Mouse (Mus musculus) CD4-positive, CD25-positive, alpha-beta regulatory T cell, adult 4 months (primary cell): ENCODE data around the gene Vipr1. TPM values are rescaled to one million over a fixed set of nuclear protein-coding genes. Genes with fewer than 3 reads are reported as not detected.

ENCODE experiments used
- ATAC-seq: one replicate; pipeline ENCODE4 v1.8.0; 2017
- polyA plus RNA-seq, 2 experiments: library from polyadenylated mRNA; unstranded; fragments of 100-300 nt; shearing (Covaris generic); gene quantifications; one replicate each; pipeline ENCODE4 v1.2.1; 2017

The Vipr1 gene
- polyA plus RNA-seq, 2 experiments from 2014 or later = 1.3 to 2.0 TPM

GRCm38 (mm10) chr9:121635835-121636576 is 6.5 kb upstream of the Vipr1 start:
- ATAC-seq = no peak

DNA sequence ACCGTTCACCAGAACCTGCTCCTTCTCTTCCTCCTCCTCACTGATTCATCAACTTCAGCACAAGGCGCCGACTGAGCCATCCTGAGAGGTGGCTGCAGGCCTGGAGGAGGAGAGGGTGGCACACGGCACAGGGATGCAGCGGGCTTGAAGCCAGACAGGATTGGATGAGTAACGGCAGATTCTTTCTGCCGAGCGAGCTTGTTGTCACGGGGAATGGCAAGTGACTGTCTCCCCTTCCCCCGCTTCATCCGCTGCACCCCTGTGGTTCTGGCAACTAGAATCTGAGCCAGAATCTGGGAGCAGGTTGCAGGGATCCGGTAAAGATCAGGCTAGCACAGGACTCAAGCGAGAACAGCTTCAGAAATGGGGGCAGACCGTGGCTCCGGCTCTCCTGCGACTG is 2.7 kb upstream of the Vipr1 start:
- ATAC-seq = no peak

DNA sequence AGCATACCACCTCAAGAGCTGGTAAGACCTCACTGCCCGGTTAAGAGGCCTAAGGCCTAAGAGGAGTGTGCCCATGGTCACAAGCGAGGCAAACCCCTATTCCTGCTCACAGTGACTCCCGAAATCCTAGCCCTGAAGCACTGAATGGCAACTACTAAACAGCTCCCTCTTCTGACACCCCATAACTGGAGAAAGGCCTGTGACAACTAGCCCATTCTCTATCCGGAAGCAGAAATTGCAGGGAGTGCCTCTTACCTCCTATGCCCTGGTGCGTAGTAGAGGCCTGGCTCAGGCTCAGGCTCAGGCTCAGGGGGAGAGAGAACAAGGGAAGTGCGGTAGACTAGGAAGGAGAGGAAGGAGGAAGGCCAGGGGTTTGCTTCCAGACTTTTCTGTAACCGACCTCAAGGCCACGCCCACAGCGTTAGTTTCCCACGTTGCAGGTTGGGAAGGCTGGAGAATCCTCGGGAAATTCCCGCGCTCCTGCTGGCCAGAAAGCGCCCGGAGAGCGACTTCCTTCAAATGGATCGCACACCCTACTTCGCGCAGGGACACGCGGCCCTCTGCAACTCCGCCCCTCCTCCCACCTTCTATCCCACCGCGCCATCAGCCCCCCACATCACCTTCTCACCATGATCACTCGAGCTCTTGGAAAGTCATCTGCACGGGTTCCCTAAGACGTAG is 1.1 kb upstream of the Vipr1 start:
- no peak for ATAC-seq

DNA sequence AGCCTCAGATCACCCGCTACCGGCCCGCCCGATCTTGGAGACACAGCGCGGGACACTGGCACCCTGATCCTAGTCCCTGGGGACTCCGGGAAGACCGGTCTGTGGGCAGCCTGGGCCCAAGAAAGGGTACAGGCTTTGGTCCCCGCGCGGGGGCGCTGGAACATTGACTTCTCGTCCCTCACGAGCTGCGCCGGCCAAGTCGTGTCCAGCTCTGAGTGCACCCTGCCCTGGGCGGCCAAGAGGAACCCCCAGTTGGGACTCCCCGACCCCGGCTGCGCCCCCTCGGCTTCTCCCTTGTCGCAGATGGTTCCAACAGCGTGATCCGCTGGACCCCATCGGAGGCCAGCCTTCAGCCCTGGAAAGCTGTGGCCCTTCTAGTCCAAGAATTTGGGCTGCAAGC is 515 bp upstream of the Vipr1 start, which contains the start of gene Lyzl4:
Gene Lyzl4, minus strand, starts transcription at position 96 of the 400 bp plus-strand sequence.
- peak; percentile 33 for ATAC-seq

GRCm38 (mm10) chr9:121644855-121645254 is 2.3 kb downstream of the Vipr1 start:
- ATAC-seq = no peak

- no peak for ATAC-seq
Observed at GRCm38 (mm10) chr9:121647026-121647425, 4.5 kb downstream of the Vipr1 start.

GRCm38 (mm10) chr9:121653668-121654067 is 11.2 kb downstream of the Vipr1 start:
- ATAC-seq = no peak

DNA sequence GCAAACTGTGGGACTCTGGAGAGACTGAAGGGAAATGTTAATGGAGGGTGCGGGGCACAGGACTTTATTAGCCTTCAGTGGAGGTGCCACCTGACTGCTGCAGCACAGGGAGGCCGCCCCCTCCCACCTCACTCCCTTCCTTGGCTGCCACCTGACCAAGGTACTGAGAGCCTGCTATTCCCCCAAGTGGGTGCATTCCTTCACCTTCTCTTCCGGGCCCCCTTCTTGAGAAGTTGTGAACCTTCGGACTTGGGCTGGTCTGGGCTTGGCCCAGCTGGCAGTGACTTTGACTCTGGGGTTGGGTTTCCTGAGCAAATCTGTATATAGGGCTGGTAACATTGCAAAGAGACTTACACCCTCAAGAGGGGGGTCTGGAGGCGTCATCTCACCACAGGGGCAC is 13.8 kb downstream of the Vipr1 start:
- no peak for ATAC-seq

GRCm38 (mm10) chr9:121657143-121657542 is 14.6 kb downstream of the Vipr1 start:
- ATAC-seq = no peak

DNA sequence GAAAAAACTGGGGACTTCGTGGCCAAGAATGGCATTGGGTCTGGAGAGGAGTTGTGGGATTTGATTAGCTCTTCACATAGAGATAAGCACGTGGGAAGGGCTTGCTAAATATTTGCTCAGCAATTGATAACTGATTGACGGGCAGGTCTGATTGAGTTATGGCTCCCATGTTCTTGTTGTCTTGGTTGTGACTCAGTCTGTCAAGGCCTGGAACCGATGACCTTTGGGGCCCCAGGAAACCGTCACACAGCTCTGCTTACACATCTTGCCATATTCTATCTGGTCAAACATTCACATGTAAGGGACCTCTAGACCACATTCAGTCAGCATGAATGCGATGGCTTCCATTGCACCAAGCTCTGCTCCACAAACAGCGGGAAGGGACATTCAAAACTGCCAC is 15.7 kb downstream of the Vipr1 start:
- ATAC-seq = no peak

- no peak for ATAC-seq
Observed at GRCm38 (mm10) chr9:121659791-121660190, 17.3 kb downstream of the Vipr1 start.

GRCm38 (mm10) chr9:121663467-121663866 is 21.0 kb downstream of the Vipr1 start:
- ATAC-seq = no peak

GRCm38 (mm10) chr9:121664104-121664503 is 21.6 kb downstream of the Vipr1 start:
- no peak for ATAC-seq

- ATAC-seq = no peak
Observed at GRCm38 (mm10) chr9:121666957-121667630, 24.6 kb downstream of the Vipr1 start.

GRCm38 (mm10) chr9:121667822-121668221 is 25.3 kb downstream of the Vipr1 start:
- ATAC-seq = no peak

GRCm38 (mm10) chr9:121669348-121669791 is 26.9 kb downstream of the Vipr1 start:
- ATAC-seq = peak; percentile 67

GRCm38 (mm10) chr9:121671300-121671699 is 28.8 kb downstream of the Vipr1 start:
- no peak for ATAC-seq

DNA sequence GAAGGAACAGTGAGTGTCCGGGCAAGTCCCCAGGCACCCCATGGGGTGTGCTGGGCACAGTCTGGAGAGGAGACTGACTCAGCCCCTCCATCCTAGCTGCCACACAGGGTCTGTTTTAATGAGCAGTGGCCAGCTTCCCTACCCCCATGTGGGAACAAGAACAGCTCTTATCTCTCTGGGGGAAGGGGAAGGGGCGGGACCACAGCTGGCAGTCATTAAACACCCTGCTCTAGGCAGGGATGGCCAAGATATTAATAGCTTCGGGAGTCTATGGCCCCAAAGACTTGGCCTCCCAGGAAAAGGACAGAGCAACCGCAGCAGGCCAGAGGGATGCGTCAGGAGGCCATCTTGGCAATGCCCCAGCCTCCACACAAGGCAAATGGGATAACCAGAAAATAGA is 29.8 kb downstream of the Vipr1 start:
- ATAC-seq = no peak

GRCm38 (mm10) chr9:121673716-121674115 is 31.2 kb downstream of the Vipr1 start:
- no peak for ATAC-seq

DNA sequence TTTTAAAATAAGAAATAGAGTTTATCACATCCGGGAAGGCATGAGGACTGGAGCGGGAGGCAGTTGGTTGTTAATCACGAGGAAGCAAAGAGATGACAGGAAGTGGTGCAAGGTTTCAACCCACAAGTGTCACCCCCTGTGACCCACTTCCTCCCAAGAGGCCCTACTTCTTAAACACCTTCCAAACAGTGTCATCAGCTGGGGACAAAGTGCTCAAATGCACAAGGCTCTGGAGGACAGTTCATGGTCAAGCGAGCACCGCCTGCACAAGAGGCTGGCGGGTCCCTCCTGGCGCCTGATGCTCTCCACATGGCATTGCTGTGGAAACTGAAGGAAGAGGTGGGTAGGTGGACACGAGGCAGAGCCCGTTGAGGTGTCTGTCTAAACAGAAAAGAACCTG is 32.5 kb downstream of the Vipr1 start:
- ATAC-seq = peak; percentile 93

DNA sequence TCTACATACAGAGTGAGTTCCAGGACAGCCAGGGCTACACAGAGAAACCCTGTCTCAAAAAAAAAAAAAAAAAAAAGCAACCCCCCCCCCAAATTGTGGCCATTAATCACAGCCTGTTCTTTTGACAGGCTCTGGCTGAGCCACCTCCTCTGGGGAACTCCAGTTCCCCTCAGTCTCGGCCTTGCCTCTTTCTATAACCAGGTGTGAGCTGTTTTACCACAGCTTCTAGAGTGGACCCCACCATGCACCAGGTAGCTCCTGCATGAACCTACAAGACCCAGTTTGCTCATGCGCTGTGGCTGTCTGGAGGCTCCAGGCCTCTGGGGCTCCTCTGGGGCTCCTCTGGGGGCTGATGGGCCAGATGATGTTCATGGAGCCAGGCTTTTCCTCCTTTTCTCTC is 33.0 kb downstream of the Vipr1 start:
- peak; percentile 17 for ATAC-seq

DNA sequence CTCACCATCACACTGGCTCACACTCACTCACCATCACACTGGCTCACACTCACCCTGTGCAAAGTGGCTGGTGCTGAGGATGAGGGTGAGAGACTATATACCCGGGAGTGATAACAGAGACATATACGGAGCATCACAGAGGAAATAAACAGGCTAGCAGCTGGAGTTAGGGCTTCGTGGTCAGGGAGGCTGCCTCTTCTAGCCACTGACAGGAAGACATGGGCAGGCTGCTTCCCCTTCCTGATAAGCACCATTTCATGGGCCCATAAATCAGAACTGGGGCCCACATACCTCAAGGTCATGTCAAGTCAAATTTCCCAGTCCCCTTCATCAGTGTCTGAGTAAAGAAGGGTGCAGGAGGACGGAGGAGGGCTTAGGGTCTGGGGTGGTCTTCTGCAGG is 34.6 kb downstream of the Vipr1 start:
- ATAC-seq = peak; percentile 19

- ATAC-seq = no peak
Observed at GRCm38 (mm10) chr9:121677476-121677875, 35.0 kb downstream of the Vipr1 start.

DNA sequence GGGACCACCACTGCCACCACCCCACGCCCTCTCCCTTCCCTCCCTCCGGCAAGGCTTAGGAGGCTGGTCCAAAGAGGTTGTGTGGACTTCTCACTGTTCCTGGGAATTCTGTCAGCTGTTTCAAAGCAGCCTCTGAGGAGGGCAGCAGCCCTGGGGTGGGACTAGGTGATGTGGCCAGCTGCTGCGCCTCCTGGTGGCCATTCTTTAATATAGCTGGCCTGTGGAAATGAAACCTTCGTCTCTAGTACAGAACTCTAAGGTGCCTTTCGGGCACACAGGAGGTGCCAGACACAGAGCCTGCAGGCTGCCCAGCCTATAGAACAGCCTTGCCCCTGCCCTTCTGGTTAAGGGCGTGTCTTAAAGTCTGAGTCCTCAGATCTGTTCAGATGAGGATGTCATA is 37.0 kb downstream of the Vipr1 start:
- ATAC-seq = no peak
